Mouse (Mus musculus): ENCODE measurements at regions not wholly inside any gene's neighbourhood (a gene's known extent, or its start where the extent isn't known, plus 50 kb on each side); places are given as distances from the start of the nearest gene placed in this dataset.
A peak's percentile ranks its signal among the peaks of the same experiment; 100 is the strongest.

GRCm38 (mm10) chr6:51114604-51115333 is 317.7 kb upstream of the Nfe2l3 start:
- WGBS = 70% methylated on average over 10 of the region's 10 CpGs

GRCm38 (mm10) chr6:51118833-51119535 is 313.5 kb upstream of the Nfe2l3 start:
- H3K27ac ChIP-seq = no peak overlapping the region
- no peak overlapping the region for H3K4me2 ChIP-seq (ENCODE audit: low read length)
- H3K9ac ChIP-seq (ENCODE audit: low read depth, low read length) = no peak overlapping the region
- TF ChIP-seq CTCF (IDR thresholded peaks at IDR 0.05; ENCODE audit: low read depth) = no peak
- ATAC-seq (replicated peaks; ENCODE audit: low FRiP score, low read depth) = no peak
- H3K4me1 ChIP-seq (replicated peaks; ENCODE audit: insufficient read depth, low read length) = 0 out of 2 replicates have a peak, but pooled peaks cover 3% of the 10 kb centered on the region
- H3K9me3 ChIP-seq (replicated peaks; ENCODE audit: low read length) = no peaks in the 10 kb centered on the region
- DNase-seq (ENCODE audit: low spot score) = peak; percentile 51
- WGBS = 49% methylated on average over 9 of the region's 9 CpGs
- H3K36me3 ChIP-seq (ENCODE audit: insufficient read depth, low read length) = no peaks in the 10 kb centered on the region
- H3K27me3 ChIP-seq (ENCODE audit: insufficient read depth, low read length) = no peaks in the 10 kb centered on the region
- no peak overlapping the region for H3K4me3 ChIP-seq (replicated peaks; ENCODE audit: low read depth, low read length)

More at GRCm38 (mm10) chr6:51114604-51115333, 317.7 kb upstream of the Nfe2l3 start:
- H3K4me2 ChIP-seq (ENCODE audit: low read length) = no peak overlapping the region
- H3K4me3 ChIP-seq (replicated peaks; ENCODE audit: low read depth, low read length) = no peak overlapping the region
- no peak for TF ChIP-seq CTCF (IDR thresholded peaks at IDR 0.05; ENCODE audit: low read depth)
- DNase-seq (ENCODE audit: low spot score) (no peak), ATAC-seq (replicated peaks; ENCODE audit: low FRiP score, low read depth) (no peak)
- no peaks in the 10 kb centered on the region for H3K9me3 ChIP-seq (replicated peaks; ENCODE audit: low read length)
- no peak overlapping the region for H3K9ac ChIP-seq (ENCODE audit: low read depth, low read length)
- no peaks in the 10 kb centered on the region for H3K27me3 ChIP-seq (ENCODE audit: insufficient read depth, low read length)
- H3K4me1 ChIP-seq (replicated peaks; ENCODE audit: insufficient read depth, low read length) = 0 out of 2 replicates have a peak, but pooled peaks cover 3% of the 10 kb centered on the region
- H3K27ac ChIP-seq = no peak overlapping the region
- H3K36me3 ChIP-seq (ENCODE audit: insufficient read depth, low read length) = no peaks in the 10 kb centered on the region

- H3K4me1 ChIP-seq (replicated peaks; ENCODE audit: insufficient read depth, low read length) = 0 out of 2 replicates have a peak, but pooled peaks cover 3% of the 10 kb centered on the region
- H3K9me3 ChIP-seq (replicated peaks; ENCODE audit: low read length) = no peaks in the 10 kb centered on the region
- H3K27me3 ChIP-seq (ENCODE audit: insufficient read depth, low read length) = no peaks in the 10 kb centered on the region
- no peak for TF ChIP-seq CTCF (IDR thresholded peaks at IDR 0.05; ENCODE audit: low read depth)
- H3K4me3 ChIP-seq (replicated peaks; ENCODE audit: low read depth, low read length) = no peak overlapping the region
- no peak overlapping the region for H3K27ac ChIP-seq
- H3K9ac ChIP-seq (ENCODE audit: low read depth, low read length) = no peak overlapping the region
- 40% methylated on average over 12 of the region's 12 CpGs for WGBS
- H3K4me2 ChIP-seq (ENCODE audit: low read length) = no peak overlapping the region
- DNase-seq (ENCODE audit: low spot score) (no peak), ATAC-seq (replicated peaks; ENCODE audit: low FRiP score, low read depth) (no peak)
- H3K36me3 ChIP-seq (ENCODE audit: insufficient read depth, low read length) = no peaks in the 10 kb centered on the region
These were observed 312.7 kb upstream of the Nfe2l3 start for GRCm38 (mm10) chr6:51119691-51120302.

GRCm38 (mm10) chr6:51122941-51123340 is 309.5 kb upstream of the Nfe2l3 start:
- Histone ChIP-seq H3K4me3 (replicated peaks; ENCODE audit: low read depth, low read length) (no peak overlapping the region), H3K4me1 (replicated peaks; ENCODE audit: insufficient read depth, low read length) (0 out of 2 replicates have a peak, but pooled peaks cover 3% of the 10 kb centered on the region), H3K27ac (no peak overlapping the region), H3K9ac (ENCODE audit: low read depth, low read length) (no peak overlapping the region), H3K27me3 (ENCODE audit: insufficient read depth, low read length) (no peaks in the 10 kb centered on the region), H3K9me3 (replicated peaks; ENCODE audit: low read length) (no peaks in the 10 kb centered on the region), H3K36me3 (ENCODE audit: insufficient read depth, low read length) (no peaks in the 10 kb centered on the region), H3K4me2 (ENCODE audit: low read length) (no peak overlapping the region)
- 43% methylated on average over 5 of the region's 5 CpGs for WGBS
- no peak for TF ChIP-seq CTCF (IDR thresholded peaks at IDR 0.05; ENCODE audit: low read depth)
- DNase-seq (ENCODE audit: low spot score) = no peak
- ATAC-seq (replicated peaks; ENCODE audit: low FRiP score, low read depth) = no peak

GRCm38 (mm10) chr6:51127851-51128250 is 304.6 kb upstream of the Nfe2l3 start:
- DNase-seq (ENCODE audit: low spot score) = no peak
- Histone ChIP-seq H3K9me3 (replicated peaks; ENCODE audit: low read length) (no peaks in the 10 kb centered on the region), H3K36me3 (ENCODE audit: insufficient read depth, low read length) (no peaks in the 10 kb centered on the region), H3K27me3 (ENCODE audit: insufficient read depth, low read length) (no peaks in the 10 kb centered on the region), H3K9ac (ENCODE audit: low read depth, low read length) (no peak overlapping the region), H3K4me3 (replicated peaks; ENCODE audit: low read depth, low read length) (no peak overlapping the region), H3K4me2 (ENCODE audit: low read length) (no peak overlapping the region), H3K4me1 (replicated peaks; ENCODE audit: insufficient read depth, low read length) (no peaks in the 10 kb centered on the region), H3K27ac (no peak overlapping the region)
- 68% methylated on average over 6 of the region's 6 CpGs for WGBS
- no peak for ATAC-seq (replicated peaks; ENCODE audit: low FRiP score, low read depth)
- TF ChIP-seq CTCF (IDR thresholded peaks at IDR 0.05; ENCODE audit: low read depth) = no peak

- no peak for ATAC-seq (replicated peaks; ENCODE audit: low FRiP score, low read depth)
- DNase-seq (ENCODE audit: low spot score) = no peak
- no peak for TF ChIP-seq CTCF (IDR thresholded peaks at IDR 0.05; ENCODE audit: low read depth)
- no peaks in the 10 kb centered on the region for H3K4me1 ChIP-seq (replicated peaks; ENCODE audit: insufficient read depth, low read length)
- H3K4me2 ChIP-seq (ENCODE audit: low read length) = peak overlapping the region; percentile 31
- WGBS = 96% methylated on average over 13 of the region's 13 CpGs
- H3K36me3 ChIP-seq (ENCODE audit: insufficient read depth, low read length) = no peaks in the 10 kb centered on the region
- H3K9ac ChIP-seq (ENCODE audit: low read depth, low read length) = no peak overlapping the region
- no peaks in the 10 kb centered on the region for H3K9me3 ChIP-seq (replicated peaks; ENCODE audit: low read length)
- no peak overlapping the region for H3K4me3 ChIP-seq (replicated peaks; ENCODE audit: low read depth, low read length)
- H3K27ac ChIP-seq = no peak overlapping the region
- no peaks in the 10 kb centered on the region for H3K27me3 ChIP-seq (ENCODE audit: insufficient read depth, low read length)
These were observed 303.4 kb upstream of the Nfe2l3 start for GRCm38 (mm10) chr6:51129096-51129495.
